Mouse (Mus musculus) left cerebral cortex, postnatal 10 days (tissue): ENCODE results near the gene Gm20388. TPM values are rescaled to one million over a fixed set of nuclear protein-coding genes. Genes with fewer than 3 reads are reported as not detected.

ENCODE experiments used
- DNase-seq, 2 experiments: peaks; one replicate each; pipeline ENCODE4 v3.0.0; 2021 to 2022; ENCODE audit warnings: low spot score in 2 of 2, mixed read lengths in 1 of 2; ENCODE audit errors: extremely low spot score in 1 of 2
- intact Hi-C: fragments of 180-260 bp; cut with DNase I; formaldehyde crosslinking; loops from one replicate; pipeline ENCODE4 v1.15.1; 2025
- total RNA-seq, 2 experiments: library from RNA; stranded (reverse); gene quantifications; 2 replicates each; pipeline ENCODE4 v1.2.3; 2021

The Gm20388 gene
- total RNA-seq, 2 experiments from 2014 or later: 4.4 to 9.0 TPM

DNA sequence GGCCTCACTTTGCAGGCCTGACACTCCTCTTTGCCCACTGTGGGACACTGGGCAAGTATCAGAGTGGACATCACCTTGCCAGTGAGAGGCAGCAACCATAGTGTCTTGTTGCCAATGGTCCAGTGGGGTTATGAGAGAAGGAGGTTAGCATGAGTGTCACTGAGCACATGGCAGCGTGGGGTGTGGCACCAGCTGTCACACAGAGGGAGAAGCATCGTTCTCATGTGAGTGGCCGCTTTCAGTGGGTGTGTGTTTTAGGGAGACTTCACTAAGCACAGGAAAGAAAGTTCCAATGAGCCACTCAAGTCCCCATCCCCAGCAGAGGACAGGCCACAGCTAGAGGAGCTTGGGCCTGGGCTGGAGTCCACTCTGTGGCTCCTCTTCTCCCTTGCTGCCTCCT lies 144.2 kb downstream of the Gm20388 start:
- DNase-seq: no peak
- intact Hi-C loops: no loop called here

DNA sequence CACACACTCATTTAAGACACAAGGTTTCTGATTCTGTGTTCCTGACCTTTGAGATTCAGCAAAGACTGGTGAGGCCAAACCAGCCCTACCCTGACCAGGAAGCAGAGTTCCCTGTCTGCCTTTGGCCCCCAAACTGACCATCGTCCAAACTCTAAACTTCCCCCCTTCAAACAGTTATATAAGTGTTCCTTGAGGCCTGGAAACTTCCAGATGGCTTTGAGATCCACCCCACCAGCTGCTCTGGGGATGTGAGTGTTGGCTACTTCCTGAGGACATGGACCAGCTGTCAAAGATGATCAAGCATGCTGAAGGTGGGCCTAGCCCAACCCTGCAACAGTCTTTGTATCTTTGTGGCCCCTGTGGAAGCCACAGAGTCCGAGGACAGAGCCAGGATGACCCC lies 146.4 kb downstream of the Gm20388 start:
- DNase-seq: no peak
- intact Hi-C loops: no loop called here

DNA sequence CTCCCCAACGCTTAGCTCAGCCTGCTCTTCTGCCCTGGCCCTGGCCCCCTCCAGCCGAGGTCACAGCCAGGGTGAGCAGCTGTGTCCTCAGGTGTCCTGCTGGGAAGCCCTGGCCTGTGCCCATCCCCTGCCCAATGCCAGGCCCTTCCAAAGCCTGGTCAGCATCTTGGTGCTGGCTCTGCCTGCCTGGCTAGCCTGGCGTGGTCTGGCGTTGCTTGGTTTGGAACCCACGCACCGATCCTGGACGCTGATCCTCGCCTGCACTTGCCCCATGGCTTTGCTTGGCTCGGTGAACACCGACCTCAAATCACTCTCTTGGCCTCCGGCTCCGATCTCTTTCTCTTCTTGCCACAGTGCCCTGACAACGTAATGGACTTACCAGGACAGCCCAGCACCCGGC lies 152.1 kb downstream of the Gm20388 start:
- intact Hi-C loops: no loop called here
- no peak for DNase-seq

DNA sequence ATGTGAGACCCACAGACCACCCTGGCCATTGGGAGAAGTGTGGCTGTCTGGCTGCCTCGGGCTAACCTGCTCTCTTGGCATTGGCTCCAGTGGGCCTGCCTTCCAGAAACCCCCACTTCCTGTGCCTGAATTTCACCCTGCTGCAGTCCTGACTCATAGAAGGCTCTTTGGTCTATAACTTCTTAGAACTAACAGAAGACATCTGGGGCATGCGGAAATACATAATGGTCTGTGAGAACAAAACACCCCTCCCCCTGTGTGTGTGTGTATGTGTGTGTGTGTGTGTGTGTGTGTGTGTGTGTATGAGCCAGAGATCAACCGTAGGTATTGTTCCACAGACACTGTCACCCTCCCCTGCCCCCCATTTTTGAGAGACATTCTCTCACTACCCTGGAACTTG lies 152.7 kb downstream of the Gm20388 start:
- intact Hi-C loops: no loop called here
- no peak for DNase-seq

DNA sequence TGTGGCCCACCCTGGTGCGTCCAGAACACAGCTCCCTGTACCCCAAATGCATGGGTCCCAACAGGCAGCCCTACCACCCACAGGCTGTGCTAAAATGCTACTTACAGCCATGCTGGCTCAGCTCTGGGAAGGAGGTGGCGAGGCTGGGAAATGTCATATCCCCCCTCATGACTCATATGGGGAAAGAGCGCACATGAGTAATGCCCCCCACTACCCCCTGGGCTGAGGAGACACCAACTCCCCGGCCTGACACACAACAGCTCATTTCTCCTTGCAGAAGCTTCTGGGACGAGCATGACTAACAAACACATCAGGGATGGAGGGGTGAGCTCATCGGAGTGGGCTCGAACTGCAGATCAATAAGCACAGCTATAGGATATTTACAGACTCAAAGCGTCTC lies 155.0 kb downstream of the Gm20388 start:
- intact Hi-C loops: no loop called here
- DNase-seq: no peak

DNA sequence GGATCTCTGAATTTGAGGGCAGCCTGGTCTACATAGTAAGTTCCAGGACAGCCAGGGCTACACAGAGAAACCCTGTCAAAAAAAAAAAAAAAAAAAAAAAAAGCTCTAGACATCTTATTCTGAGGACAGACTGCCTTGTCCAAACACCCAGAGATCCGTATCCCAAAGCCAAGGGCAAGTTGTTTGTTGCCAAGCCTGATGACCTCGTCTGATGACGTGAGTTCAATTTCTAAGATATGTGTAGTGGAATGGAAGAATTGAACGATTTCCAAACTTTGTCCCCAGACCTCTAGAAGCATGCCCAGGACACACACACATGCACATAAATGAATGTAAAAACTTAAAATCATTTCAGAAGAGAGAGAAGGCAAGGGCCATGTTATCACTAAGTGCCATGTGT lies 155.6 kb downstream of the Gm20388 start:
- DNase-seq: no peak
- intact Hi-C loops: no loop called here

DNA sequence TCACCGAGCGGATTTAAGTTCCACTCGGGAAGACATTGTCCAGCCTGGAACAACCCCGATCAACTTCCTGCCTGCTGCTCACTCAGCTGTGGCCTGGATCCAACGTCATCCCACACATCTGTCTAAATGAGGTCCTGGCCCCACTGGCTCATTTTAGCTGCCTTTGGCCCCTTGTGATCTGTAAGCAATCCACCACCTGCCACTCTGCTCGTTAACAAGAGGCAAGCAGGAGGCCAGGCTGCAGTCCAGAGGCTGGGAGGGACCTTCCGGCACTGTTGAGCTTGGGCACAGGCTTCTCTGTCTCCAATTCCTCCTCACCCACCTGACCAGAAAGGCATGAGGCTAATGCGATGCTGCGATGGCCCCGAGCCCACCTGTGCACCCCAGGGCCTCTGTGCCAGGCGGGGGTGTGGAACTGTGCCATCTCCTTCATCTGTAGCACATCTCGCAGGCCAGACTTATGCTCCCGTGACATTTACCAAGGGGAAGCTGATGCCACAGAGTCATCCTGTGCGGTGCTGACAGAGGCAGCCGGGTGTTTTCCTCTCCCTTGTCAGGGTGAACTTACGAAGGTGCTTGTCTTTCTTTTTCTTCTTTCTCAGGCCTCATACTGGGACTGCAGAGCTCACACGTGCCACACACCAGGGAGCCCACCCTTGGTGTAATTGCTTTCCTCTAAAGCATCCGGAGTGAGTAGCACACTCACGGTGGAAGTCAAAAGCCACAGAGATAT lies 157.5 kb downstream of the Gm20388 start:
- intact Hi-C loops: no loop called here
- peak in 1 of 2 experiments; percentile 72 for DNase-seq

DNA sequence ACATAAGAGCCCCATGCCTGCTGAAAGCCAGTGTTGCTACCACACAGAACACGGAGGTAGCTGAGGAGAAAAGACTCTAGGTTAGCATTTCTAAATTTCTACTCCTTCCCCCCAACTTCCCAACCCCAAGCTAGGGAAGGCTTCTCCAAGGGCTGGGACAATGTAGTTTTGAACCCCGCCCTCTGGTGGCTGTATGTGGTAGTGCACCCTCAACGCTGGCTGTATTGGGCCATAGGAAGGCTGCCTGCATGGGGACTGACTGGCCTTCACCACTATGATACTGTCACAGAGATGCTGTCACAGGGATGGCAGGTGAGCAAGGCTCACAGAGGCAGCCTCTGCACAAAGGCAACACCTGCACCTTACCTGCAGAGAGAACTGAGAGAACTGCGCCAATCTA lies 161.0 kb downstream of the Gm20388 start:
- intact Hi-C loops: no loop called here

DNA sequence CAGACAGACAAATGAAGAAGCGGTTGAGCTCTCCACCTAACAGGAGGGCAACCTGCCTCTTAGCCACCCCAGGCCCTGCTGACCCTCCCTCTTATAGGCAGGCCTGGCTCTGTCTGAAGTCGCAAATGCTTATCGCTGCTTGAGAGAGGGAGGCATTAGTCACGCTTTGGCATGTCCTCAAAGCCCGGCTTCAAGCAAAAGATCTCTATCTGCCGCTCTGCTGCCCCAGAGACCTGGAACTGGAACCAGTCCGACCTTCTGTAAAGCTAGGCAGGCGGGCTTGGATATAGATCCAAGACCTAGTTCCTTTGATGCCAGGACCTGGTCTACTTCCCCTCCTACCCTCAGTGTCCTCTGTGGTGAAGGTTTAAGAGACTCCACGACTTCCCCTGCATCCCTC lies 161.6 kb downstream of the Gm20388 start:
- no peak for DNase-seq
- intact Hi-C loops: no loop called here

More for the DNA sequence above, 161.0 kb downstream of the Gm20388 start:
- peak; percentile 73 to 77 for DNase-seq

DNA sequence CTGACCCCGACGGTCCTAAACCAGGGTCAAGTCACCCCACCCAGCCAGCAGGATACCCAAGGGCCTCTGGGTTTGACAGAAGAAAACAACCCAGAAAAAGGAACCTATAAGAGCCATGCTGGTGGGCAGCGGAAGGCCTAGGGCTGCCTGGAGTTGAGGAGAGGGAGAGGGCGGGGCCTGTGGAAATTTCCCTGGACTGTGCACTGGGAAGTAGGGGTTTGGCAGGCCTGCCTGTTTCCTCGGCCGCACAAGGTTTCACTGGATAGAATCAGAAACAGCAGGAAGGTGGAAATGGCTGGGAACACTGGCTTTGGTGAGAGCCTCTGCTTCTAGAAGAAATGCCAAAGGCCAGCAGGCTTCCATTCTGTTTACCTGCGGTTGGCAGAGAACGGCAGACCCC lies 162.2 kb downstream of the Gm20388 start:
- DNase-seq: no peak

DNA sequence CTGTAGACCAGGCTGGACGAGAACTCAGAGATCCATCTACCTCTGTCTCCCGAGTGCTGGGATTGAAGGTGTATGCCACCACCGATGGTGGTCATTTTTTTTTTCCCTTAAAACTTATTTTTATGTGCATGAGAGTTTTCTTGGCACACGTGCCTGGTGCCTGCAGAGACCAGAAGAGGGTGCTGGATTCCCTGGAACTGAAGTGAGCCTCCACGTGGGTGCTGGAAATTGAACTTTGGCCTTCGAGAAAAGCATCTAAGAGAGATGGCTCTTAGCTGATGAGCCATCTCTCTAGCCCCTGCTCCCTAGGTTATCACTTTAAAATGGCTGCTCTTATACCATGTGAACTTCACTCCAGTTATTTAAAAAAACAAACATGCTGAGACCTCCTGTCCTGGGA lies 163.9 kb downstream of the Gm20388 start:
- DNase-seq: no peak
- intact Hi-C loops: no loop called here

More for the DNA sequence above, 162.2 kb downstream of the Gm20388 start:
- intact Hi-C loops: no loop called here

DNA sequence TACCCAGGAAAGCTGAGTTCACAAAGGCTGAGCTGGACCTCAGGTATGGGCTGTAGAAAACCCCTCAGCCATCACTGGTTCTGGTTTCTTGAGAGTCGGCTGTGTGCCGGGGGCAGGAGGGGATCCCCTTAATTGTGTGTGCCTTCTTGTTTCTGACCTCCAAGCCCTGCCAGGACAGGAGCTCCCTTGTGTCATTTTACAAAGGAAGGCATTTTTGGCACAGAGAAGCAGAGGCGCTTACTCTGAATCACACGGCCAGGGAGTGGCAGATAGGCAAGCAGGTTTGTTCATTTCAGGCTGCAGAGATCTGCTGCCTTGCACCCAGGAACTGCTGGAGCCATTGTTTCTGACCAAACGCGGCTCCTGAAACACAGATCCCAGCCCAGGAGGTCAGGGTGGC lies 164.7 kb downstream of the Gm20388 start:
- peak in 1 of 2 experiments; percentile 11 for DNase-seq
- intact Hi-C loops: no loop called here

DNA sequence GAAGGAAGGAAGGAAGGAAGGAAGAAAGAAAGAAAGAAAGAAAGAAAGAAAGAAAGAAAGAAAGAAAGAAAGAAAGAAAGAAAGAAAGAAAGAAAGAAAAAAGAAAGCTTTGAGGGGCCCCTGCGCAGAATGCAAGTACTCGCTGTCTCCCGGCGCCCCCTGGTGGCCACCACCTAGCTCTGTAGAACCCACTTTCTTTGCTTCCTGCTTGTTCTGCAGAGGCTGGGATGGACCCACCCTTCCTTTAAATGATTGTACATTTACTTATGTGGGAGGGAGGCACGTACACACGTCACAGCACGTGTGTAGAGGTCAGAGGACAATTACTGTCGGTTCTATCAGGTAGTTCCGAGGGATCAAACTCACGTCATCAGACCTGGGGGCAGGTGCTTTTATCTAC lies 167.4 kb downstream of the Gm20388 start:
- intact Hi-C loops: loop anchor here (2.0 kb wide), 1 partner anchor 133 kb away; no protein-coding TSS in a partner anchor
- DNase-seq: peak; percentile 65 to 87

DNA sequence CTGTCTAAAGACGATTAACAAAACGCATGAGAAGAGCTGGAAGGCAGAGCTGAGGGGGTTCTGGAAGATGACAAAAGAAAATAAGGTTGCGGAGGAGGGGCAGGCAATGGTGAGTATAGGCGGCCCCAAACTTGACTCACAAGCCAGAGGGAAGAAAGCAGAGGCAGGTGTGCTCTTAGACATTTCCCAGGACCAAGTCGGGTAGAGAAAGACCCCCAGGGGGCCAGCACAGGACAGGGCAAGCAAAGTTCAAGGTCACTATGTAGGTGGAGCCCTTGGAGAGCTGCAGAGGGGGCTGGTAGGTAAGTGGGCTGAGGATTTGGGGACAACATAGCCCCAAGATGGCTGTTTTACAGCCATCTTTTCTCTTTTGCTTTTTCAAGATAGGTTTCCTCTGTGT lies 168.7 kb downstream of the Gm20388 start:
- intact Hi-C loops: loop anchor here (2.0 kb wide), 1 partner anchor 135 kb away; no protein-coding TSS in a partner anchor
- no peak for DNase-seq

DNA sequence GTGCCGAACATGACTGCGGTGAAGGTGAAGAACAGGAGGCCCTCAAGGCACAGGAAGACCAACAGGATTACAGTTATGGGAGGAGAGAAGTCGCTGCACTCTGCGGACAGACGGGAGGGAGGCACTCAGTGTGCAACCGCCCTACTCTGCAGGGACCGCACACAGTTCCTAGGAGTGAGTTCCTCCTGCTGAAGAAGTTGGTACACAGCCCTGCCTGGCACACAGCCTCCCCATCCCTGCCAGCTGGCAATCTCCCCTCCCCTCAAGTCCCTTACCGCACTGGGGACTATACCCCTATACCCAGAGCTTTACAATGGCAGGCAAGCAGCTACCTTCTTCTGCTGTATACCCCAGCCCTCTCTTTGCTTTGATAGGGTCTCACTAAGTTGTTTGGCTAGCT lies 172.6 kb downstream of the Gm20388 start:
- DNase-seq: no peak
- intact Hi-C loops: no loop called here

DNA sequence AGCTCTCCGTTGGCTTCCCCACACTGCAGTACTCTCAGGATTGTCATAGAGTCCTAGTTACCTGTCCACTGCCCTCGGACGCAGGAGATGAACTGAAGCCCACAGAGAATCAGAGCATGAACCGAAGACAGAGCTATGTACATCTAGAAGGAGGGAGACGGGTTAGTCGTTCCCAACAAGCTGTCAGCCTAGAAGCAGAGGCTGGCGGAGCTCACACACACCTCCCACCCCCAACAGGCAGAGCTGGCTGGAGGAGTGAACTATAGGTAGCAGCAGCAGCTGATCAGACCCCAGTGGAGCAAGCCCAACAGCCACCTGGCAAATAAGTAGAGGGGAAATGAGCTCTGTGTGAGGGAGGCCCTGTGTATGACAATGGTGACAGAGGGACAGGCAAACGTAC lies 174.1 kb downstream of the Gm20388 start:
- intact Hi-C loops: no loop called here
- no peak for DNase-seq

DNA sequence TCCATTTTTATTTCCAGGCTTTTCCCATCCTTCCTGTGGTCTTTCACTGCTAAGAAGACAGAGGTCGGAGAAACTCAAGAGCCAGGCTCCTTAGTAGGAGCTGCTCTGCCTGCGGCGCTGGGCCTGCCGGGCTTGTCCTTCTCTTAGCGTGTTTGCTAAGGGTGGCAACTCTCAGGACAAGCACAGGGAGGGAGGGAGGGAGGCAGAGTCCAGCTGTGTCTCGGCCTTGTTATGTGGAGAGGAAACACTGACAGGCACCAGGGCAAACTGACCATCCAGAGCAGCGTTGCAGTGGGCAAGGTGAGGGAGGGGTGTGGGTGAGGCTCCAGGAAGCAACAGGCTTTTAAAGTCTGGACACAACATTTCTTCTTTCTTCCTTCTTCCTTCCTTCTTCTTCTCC lies 178.9 kb downstream of the Gm20388 start:
- intact Hi-C loops: no loop called here
- DNase-seq: no peak

DNA sequence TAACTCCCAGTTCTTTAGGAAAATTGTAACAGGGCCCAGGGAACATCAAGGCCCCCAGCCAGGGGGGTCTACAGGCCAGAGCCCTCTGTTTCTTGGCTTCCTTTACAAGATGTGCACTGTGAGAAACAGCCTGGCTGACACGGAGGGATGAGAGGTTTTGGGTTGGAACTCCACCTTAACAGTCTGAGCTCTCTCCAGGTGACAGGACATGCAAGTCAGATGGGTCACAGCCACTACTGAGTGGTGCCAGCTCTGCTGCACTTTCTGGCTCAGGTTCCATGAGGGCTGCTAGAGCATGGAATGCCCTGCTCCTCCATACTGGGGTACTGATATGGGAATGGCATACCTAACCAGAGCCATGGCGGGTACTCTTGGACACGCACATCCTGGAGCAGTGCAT lies 180.4 kb downstream of the Gm20388 start:
- no peak for DNase-seq
- intact Hi-C loops: no loop called here

DNA sequence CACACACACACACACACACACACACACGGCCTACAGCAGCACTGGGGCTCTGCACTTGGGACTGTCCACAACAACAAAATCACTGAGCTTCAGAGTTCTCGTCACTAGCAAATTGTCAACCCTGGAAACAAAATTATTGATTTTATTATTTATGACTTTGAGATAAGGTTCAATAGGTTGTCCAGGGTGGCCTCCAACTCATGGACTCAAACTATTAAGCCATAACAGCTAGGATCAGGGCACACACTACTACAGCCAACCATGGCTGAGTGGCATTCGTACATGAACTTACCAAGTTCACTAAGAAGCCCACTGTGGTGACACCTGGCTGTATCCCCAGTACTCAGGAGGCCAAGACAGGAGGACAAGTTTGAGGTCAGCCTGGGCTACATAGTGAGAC lies 182.5 kb downstream of the Gm20388 start:
- no peak for DNase-seq
- intact Hi-C loops: no loop called here

DNA sequence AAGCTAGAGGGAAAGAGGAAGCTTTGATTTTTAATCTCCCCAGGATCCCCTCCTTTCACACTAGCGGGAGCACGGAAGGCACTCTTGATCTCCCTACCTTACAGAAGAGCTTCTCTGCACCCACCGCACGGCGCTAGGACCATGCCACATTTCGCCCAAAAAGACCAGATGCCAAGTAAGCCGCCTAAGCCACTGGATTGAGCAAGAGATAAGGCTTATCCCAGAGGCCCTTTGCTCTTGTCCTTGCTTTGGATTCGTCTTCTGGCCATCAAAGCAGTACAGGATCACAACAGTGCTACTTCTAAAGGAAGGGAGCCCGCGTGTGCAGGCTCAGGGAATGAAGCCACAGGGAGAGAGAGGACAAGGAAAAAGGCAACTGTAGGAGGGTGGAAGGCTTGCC lies 184.2 kb downstream of the Gm20388 start:
- intact Hi-C loops: no loop called here

DNA sequence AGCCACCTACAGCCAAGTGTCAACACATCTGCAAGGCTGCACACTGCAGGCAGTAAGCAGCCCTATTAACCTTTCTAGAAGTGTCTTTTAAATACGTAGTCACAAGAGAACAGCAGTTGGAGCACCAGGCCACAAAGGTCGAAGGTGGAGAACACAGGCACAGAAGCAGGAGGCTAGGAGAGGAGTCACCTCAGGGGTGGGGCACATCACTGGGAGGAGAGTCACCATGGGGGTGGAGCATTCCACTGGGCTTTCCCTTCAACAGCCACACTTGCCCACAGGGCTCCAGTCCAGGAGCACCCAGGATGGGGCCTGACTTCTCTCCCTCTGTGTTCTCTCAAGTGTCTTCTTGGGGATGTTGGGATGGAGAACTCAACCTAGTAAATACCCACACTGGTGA lies 185.8 kb downstream of the Gm20388 start:
- DNase-seq: no peak
- intact Hi-C loops: no loop called here

More for the DNA sequence above, 184.2 kb downstream of the Gm20388 start:
- no peak for DNase-seq
